ENCODE assay signal across 14 mouse cellular contexts in genomic region chr14:77942235-77942634, GRCm38 (mm10). TPM values are rescaled to one million over a fixed set of nuclear protein-coding genes. Genes with fewer than 3 reads are reported as not detected.
A peak's percentile ranks its signal among the peaks of the same experiment; 100 is the strongest.
DNase-seq lines count a peak whose midpoint lies in the region; ATAC-seq and TF ChIP-seq lines count a peak whose summit lies in the region.
"Had no signal": no experiment of that assay in that cellular context is flagged by ENCODE, and none has a peak within 500 bp of the region (broad histone marks: within the 10 kb centered on the region; RNA-seq: fewer than 3 reads in every experiment).

No protein-coding gene starts in this region.

- peaks cover 14% of the 10 kb centered on the region for H3K4me1 ChIP-seq in forebrain, embryonic 10.5 days
- H3K4me1 ChIP-seq in forebrain, postnatal 0 days (ENCODE audit: insufficient read depth), result 0 out of 2 replicates have a peak, but pooled peaks cover 5% of the 10 kb centered on the region
- no peaks in the 10 kb centered on the region; the same call in 1 of the 2 replicates for H3K4me1 ChIP-seq in neural tube, embryonic 11.5 days (ENCODE audit: control insufficient read depth, insufficient read depth, low read length)
- peaks cover 12% of the 10 kb centered on the region for H3K4me1 ChIP-seq in midbrain, embryonic 13.5 days (replicated peaks)
- H3K4me1 ChIP-seq: stomach, embryonic 15.5 days had no signal

- no peak overlapping the region for H3K4me3 ChIP-seq in forebrain, embryonic 10.5 days
- H3K4me3 ChIP-seq in forebrain, postnatal 0 days (ENCODE audit: low read depth, low read length), result no peak overlapping the region
- no peak overlapping the region for H3K4me3 ChIP-seq in neural tube, embryonic 11.5 days (ENCODE audit: low read depth, low read length)
- H3K4me3 ChIP-seq in midbrain, embryonic 13.5 days (replicated peaks), result no peak overlapping the region
- H3K4me3 ChIP-seq: stomach, embryonic 15.5 days had no signal

- H3K9ac ChIP-seq in forebrain, postnatal 0 days, result no peak overlapping the region
- H3K9ac ChIP-seq in neural tube, embryonic 11.5 days (ENCODE audit: low read length), result no peak overlapping the region
- H3K9ac ChIP-seq in midbrain, embryonic 13.5 days (replicated peaks), result no peak overlapping the region
- H3K9ac ChIP-seq: stomach, embryonic 15.5 days had no signal

- WGBS in forebrain, embryonic 10.5 days, result 39% methylated on average over 9 of the region's 9 CpGs
- WGBS in forebrain, postnatal 0 days, result 33% methylated on average over 9 of the region's 9 CpGs
- 44% methylated on average over 9 of the region's 9 CpGs for WGBS in neural tube, embryonic 11.5 days
- 16% methylated on average over 9 of the region's 9 CpGs for WGBS in midbrain, embryonic 13.5 days

- H3K36me3 ChIP-seq in forebrain, embryonic 10.5 days (replicated peaks), result no peaks in the 10 kb centered on the region
- H3K36me3 ChIP-seq in forebrain, postnatal 0 days (ENCODE audit: insufficient read depth), result no peaks in the 10 kb centered on the region
- no peaks in the 10 kb centered on the region for H3K36me3 ChIP-seq in neural tube, embryonic 11.5 days (ENCODE audit: control insufficient read depth, insufficient read depth, low read length)
- no peaks in the 10 kb centered on the region for H3K36me3 ChIP-seq in midbrain, embryonic 13.5 days
- H3K36me3 ChIP-seq: stomach, embryonic 15.5 days had no signal

- no peak overlapping the region for H3K4me2 ChIP-seq in forebrain, postnatal 0 days (ENCODE audit: low read depth)
- H3K4me2 ChIP-seq in neural tube, embryonic 11.5 days (ENCODE audit: low read depth), result no peak overlapping the region
- no peak overlapping the region for H3K4me2 ChIP-seq in midbrain, embryonic 13.5 days (replicated peaks)
- H3K4me2 ChIP-seq: stomach, embryonic 15.5 days had no signal

- no peak overlapping the region for H3K27ac ChIP-seq in forebrain, embryonic 10.5 days
- no peak overlapping the region for H3K27ac ChIP-seq in forebrain, postnatal 0 days (ENCODE audit: low read depth, low read length)
- no peak overlapping the region for H3K27ac ChIP-seq in neural tube, embryonic 11.5 days (ENCODE audit: low read depth, low read length)
- H3K27ac ChIP-seq in midbrain, embryonic 13.5 days, result no peak overlapping the region
- H3K27ac ChIP-seq: stomach, embryonic 15.5 days had no signal

- no peak for ATAC-seq in forebrain, postnatal 0 days
- ATAC-seq in neural tube, embryonic 11.5 days (ENCODE audit: insufficient read depth, low FRiP score, low TSS enrichment), result no peak
- ATAC-seq in midbrain, embryonic 13.5 days, result 0 out of 2 replicates have a peak, but pooled peaks have one; percentile 60

- TF ChIP-seq CTCF in forebrain, postnatal 0 days (IDR thresholded peaks at IDR 0.05; ENCODE audit: low read depth), result no peak

- no peaks in the 10 kb centered on the region for H3K27me3 ChIP-seq in forebrain, embryonic 10.5 days (ENCODE audit: poor library complexity, severe bottlenecking)
- no peaks in the 10 kb centered on the region for H3K27me3 ChIP-seq in forebrain, postnatal 0 days (ENCODE audit: insufficient read depth, low read length)
- H3K27me3 ChIP-seq in neural tube, embryonic 11.5 days (ENCODE audit: control insufficient read depth, insufficient read depth, low read length), result no peaks in the 10 kb centered on the region
- 0 out of 2 replicates have a peak, but pooled peaks cover 8% of the 10 kb centered on the region for H3K27me3 ChIP-seq in midbrain, embryonic 13.5 days
- H3K27me3 ChIP-seq: stomach, embryonic 15.5 days had no signal

- peaks cover 7% of the 10 kb centered on the region; the same call in 1 of the 2 replicates for H3K9me3 ChIP-seq in forebrain, embryonic 10.5 days
- H3K9me3 ChIP-seq in forebrain, postnatal 0 days (ENCODE audit: low read length), result no peaks in the 10 kb centered on the region
- H3K9me3 ChIP-seq in neural tube, embryonic 11.5 days (ENCODE audit: control insufficient read depth, low read length), result no peaks in the 10 kb centered on the region
- H3K9me3 ChIP-seq in midbrain, embryonic 13.5 days, result no peaks in the 10 kb centered on the region
- H3K9me3 ChIP-seq: stomach, embryonic 15.5 days had no signal

- peak; percentile 32 for DNase-seq in forebrain, embryonic 10.5 days (ENCODE audit: extremely low spot score, low spot score)
- DNase-seq in forebrain, postnatal 0 days, result no peak
- peak; percentile 31 for DNase-seq in neural tube, embryonic 11.5 days (ENCODE audit: low spot score)
- no peak for DNase-seq in neural tube, embryonic 10.5 days (ENCODE audit: extremely low spot score, low spot score)
- no peak for DNase-seq in cerebellum, adult 9-10 months
- no peak for DNase-seq in adrenal gland, postnatal 10 days
- DNase-seq: cerebellum, adult 11-12 months; heart, postnatal 36 days; kidney, adult 8-10 months; kidney, postnatal 10 days; lung, postnatal 4 days; thymus, postnatal 4 days had no signal

RNA-seq across cellular contexts. Expression of gene Epsti1, which starts 38.2 kb away (rescaled TPM):
- not detected in 2 replicates for polyA plus RNA-seq in forebrain, embryonic 10.5 days (2016; fragmentation: Nextera tagmentation; extraction: Ambion mirVana)
- total RNA-seq in forebrain, postnatal 0 days (2014; rRNA removed), result 0.33 and 0.54 TPM in 2 replicates
- polyA plus RNA-seq in forebrain, postnatal 0 days (2015; fragmentation: Nextera tagmentation; extraction: Ambion mirVana), result 0.45 and 0.97 TPM in 2 replicates
- not detected in 2 replicates for polyA plus RNA-seq in neural tube, embryonic 11.5 days (2014; fragmentation: Nextera tagmentation; extraction: Ambion mirVana)
- 0.17 and 0.31 TPM in 2 replicates for polyA plus RNA-seq in midbrain, embryonic 13.5 days (2015; fragmentation: Nextera tagmentation; extraction: Ambion mirVana)
- 1 to 10 TPM; 2.2 to 3.9 TPM for total RNA-seq in adrenal gland, postnatal 10 days (2021)

Comparison
In these comparisons a context has a peak if more than half of its experiments do, and no peak if none do; other contexts are left out.
1. DNase-seq: peak in forebrain, embryonic 10.5 days (single experiment) and neural tube, embryonic 11.5 days (single experiment); none in forebrain, postnatal 0 days (single experiment), neural tube, embryonic 10.5 days (single experiment), cerebellum, adult 9-10 months (single experiment) and adrenal gland, postnatal 10 days (single experiment).